Mouse (Mus musculus) frontal cortex, adult 2 months (tissue): ENCODE results near the gene D630003M21Rik. TPM values are rescaled to one million over a fixed set of nuclear protein-coding genes. Genes with fewer than 3 reads are reported as not detected.

Source experiments
- DNase-seq, 2 experiments: peaks; one replicate each; pipeline ENCODE4 v3.0.0; 2022; ENCODE audit warnings: low spot score in 1 of 2; ENCODE audit errors: extremely low spot score in 1 of 2
- polyA plus RNA-seq: library from polyadenylated mRNA; depleted of rRNA; stranded (reverse); fragments of >200 nt; gene quantifications from 2 replicates; pipeline ENCODE4 v1.2.3, GENCODE M21; 2012

The D630003M21Rik gene
- polyA plus RNA-seq, 1 experiment: 4.5 TPM

GRCm38 (mm10) chr2:158203686-158204085, 25.3 kb downstream of the D630003M21Rik start:
- DNase-seq: no peak

- DNase-seq: no peak
Measured at GRCm38 (mm10) chr2:158199281-158199680, 29.7 kb downstream of the D630003M21Rik start.

DNA sequence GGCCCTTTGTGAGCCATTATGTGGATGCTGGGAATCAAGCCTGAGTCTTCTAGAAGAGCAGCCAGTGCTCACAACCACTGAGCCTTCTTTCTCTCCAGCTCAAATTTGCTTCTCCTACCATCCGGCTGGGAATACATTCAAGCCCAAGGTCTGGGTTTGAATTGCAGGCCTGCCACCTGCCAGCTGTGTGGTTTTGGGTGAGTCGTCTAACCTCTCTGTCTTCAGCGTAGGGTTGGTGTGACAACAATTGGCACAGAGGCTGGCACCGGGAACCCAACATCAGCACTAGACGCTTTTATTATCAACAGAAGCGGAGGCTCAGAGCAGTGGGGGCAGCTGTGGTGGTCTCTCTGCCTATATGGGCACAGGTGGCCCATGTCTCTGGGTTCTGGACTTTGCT, 30.2 kb downstream of the D630003M21Rik start:
- DNase-seq: no peak

DNA sequence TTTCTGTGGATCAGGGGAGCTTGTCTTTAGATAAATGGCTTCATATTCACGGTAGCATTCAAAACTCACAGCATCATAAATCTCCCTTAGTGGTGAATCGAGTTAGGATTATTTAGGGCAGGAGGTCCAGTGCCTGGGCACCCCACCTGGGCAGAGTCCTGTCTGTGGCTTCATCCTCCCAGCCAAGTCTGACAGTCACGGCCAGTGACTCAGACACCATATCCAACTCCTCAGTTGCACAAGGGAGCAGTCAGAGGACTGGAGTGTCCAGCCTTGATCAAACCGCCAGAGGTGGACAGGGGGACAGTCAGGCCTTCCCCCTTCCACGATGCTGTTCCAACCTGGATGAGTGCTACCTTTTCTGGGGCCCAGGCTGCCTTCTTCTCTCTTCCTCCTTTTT, 31.1 kb downstream of the D630003M21Rik start:
- no peak for DNase-seq

- peak in 1 of 2 experiments; percentile 63 for DNase-seq
Measured at GRCm38 (mm10) chr2:158194945-158195640, 33.9 kb downstream of the D630003M21Rik start.

GRCm38 (mm10) chr2:158193611-158194336, 35.2 kb downstream of the D630003M21Rik start:
- DNase-seq: no peak

DNA sequence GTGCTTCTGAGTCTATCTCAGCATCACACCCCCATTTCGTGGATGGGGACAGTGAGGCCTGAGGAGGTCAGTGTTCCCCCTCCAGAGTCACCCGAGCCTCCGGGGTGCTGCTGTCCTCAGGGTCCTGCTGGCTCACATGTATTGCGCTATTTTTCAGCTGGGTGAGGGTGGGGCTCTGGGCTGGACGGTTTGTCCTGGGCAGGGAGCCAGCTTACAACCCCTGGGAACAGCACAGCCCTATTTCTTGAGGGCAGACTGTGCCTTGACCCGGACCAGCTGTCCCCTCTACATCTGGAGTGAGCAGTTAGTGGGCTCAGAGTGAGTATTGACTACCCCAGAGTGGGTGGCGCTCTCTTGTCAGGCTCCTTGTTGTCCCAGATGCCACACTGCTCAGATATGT, 37.9 kb downstream of the D630003M21Rik start:
- no peak for DNase-seq

DNA sequence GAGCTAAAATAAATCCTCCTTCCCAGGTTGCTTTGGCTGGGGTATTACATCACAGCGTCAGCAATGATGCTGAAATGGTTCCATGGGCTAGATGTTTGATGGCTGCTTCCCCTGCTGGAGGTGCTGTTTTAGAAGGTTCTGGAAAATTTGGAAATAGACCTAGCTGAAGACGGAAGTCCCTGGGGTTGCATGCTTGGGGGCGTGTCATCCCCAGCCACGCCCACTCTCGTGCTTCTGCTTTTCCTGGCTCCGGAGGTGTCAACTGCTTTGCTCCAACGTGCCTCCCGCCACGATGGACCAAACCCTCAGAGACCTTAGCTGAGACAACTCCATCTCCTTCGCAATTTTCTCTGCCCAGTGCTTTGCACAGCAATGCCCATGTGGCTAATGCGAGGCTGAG, 39.6 kb downstream of the D630003M21Rik start:
- DNase-seq: no peak

GRCm38 (mm10) chr2:158186206-158186871, 42.7 kb downstream of the D630003M21Rik start:
- no peak for DNase-seq

- DNase-seq: peak in 1 of 2 experiments; percentile 17
Measured at GRCm38 (mm10) chr2:158183266-158183665, 45.8 kb downstream of the D630003M21Rik start.

DNA sequence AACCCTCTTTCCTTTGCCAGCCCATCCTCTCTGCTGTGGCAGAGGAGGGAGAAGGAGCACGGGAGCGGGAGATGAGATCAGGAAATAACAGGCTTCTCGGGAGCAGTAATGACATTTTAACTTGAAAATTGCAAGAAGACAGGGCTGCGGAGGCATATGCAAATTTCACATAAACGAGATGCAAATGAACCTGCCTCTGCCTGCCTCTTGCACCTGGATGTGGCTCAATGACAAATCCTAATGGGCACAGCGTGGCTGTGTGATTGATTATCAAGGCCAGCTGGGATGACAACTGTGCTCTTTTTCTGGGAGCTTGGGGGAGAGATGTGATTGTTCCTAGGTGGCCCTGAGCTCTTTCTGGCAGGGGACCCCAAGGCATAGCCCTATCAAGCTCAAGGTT, 47.1 kb downstream of the D630003M21Rik start:
- peak in 1 of 2 experiments; percentile 37 for DNase-seq

DNA sequence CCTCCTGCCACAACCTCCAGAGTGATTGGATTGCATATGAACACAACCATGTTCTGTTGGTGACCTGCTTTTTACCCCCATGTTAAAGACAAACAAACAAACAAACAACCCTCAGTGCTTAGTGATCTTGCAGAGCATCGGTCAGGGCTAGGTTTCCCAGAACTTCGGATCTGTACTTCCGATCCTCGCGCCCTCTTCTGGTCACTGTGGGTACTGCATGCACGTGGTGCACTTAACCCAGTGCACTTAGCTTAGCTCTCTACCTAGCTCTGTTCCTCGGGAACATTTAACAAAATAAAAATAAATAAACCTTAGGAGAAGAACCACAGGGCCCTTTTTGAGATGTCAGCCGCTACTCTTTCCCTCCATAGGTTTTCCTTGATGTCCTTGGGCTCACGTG, 48.2 kb downstream of the D630003M21Rik start:
- DNase-seq: peak in 1 of 2 experiments; percentile 33

DNA sequence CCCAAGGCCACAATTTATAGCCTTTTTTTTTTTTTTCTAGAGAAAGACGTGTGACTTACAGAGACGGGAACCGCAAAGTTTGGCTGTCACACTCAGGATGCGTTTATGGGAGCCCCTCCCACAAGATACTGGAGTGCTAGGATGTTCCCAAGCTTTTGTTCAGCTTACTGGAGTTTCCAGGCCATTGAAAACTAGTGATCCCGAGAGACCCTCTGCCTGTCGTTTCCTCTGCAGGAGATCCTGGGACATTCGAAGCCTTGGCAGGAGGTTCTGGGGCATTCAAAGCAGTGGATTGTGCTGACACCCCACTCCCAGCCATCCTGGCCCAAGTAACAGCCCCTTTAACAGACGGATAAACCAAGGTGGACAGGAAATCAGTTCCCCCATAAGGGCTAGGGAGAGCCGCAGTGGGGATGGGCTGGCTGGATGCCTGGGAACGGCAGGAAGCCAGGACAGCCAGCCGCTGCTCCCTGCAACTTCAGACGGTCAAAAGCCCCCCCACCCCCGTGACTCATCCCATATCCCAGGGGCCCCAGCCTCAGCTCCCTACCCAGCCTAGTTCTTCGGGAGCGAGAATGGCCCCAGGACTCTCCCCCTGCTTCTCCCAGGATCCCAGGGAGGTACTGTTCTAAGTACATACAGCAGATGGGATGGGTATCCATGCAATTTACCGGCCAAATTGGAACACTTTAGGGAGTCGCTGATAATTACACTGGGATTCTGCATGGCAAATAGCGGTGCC, 49.5 kb downstream of the D630003M21Rik start:
- no peak for DNase-seq

- no peak for DNase-seq
Measured at GRCm38 (mm10) chr2:158178696-158179369, 50.2 kb downstream of the D630003M21Rik start.

- no peak for DNase-seq
Measured at GRCm38 (mm10) chr2:158178139-158178538, 50.9 kb downstream of the D630003M21Rik start.

DNA sequence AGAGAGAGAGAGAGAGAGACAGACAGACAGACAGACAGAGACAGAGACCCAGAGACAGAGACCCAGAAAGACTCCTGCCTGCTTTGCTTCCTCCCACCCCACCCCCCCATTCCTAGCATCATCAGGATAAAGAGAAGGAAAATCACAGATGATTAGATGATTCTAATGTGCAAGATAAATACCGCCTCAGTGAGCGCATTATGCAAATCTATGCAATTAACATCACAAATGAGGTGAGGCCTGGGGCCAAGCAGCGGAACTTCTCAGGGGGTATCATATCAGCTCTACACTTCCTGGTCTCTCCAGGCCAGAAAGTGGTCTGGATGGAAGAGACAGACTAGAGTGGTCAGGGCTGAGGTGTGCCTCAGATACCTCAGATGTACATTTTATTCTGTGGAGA, 51.4 kb downstream of the D630003M21Rik start:
- no peak for DNase-seq

DNA sequence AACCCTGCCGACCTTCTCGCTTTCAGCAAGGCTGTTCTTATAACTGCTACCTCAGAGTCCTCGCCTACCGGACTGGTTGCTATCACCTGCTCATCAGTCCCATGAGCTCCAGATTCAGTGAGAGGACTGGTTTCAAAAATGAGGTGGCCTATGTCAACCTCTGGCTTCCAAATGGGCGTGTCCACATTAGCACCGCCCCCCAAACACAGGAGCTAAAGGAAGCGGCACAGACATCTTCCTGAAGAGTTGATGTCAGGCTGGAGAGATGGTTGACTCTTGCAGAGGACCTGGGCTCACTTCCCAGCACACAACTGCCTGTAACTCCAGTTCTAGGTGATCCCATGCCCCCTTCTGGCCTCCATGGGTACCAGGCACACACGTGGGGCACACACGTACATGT, 52.3 kb downstream of the D630003M21Rik start:
- DNase-seq: no peak

DNA sequence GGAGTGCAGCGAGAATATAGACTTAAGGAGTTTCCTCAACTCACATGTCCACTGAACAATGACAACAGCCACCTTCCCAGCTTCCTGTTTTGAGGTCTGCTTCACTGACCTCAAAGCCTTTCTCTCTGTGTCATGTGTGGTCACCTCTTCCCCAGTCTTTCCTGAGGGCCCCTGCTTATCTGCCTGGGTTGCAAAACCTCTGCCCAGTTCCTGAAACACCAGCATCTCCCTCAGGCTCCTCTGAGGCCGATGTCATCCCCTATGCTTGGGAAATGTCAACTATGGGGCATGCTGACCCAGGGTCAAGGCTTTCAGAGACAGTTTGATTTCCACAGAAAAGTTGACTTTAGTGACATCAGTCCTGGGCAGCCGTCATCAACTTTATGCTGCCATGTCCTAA, 53.6 kb downstream of the D630003M21Rik start:
- DNase-seq: no peak

GRCm38 (mm10) chr2:158174958-158175357, 54.1 kb downstream of the D630003M21Rik start:
- DNase-seq: no peak

DNA sequence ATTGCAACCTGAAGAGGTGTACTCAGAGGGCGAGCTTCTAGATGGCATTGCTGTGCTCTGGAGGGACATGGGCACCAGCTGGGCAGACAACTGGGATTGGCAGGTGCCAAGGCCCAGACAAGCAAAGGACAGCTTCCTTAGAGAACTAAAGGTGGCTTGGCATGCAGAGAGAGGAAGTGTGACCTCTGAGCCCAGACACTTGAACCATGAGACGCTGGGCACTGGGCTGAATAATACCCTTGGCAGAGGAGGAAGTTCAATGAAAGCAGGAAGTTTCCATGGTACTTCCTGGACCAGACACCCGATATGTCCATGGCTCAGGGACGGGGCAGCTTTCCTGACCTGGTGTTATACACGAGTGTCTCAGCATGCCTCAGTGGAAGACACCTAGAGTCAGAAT, 54.6 kb downstream of the D630003M21Rik start:
- no peak for DNase-seq
